Mouse (Mus musculus) heart, embryonic 10.5 days (tissue): Measurements from ENCODE around the gene Col6a1. TPM values are rescaled to one million over a fixed set of nuclear protein-coding genes. Genes with fewer than 3 reads are reported as not detected.

Experiments
- DNase-seq: peaks from one replicate; pipeline ENCODE4 v3.0.0-alpha.2; 2017; ENCODE audit warnings: low spot score
- H3K27ac ChIP-seq: fragments of 300-500 bp; sonication (generic); 2 replicates; pipeline ENCODE4 v1.5.1; 2016; ENCODE audit warnings: mild to moderate bottlenecking
- H3K27me3 ChIP-seq: fragments of 300-500 bp; sonication (generic); 2 replicates; pipeline ENCODE4 v1.6.1; 2016; ENCODE audit warnings: mild to moderate bottlenecking; ENCODE audit not compliant: poor library complexity, insufficient read depth, severe bottlenecking
- H3K36me3 ChIP-seq: fragments of 300-500 bp; sonication (generic); 2 replicates; pipeline ENCODE4 v1.6.1; 2016; ENCODE audit warnings: mild to moderate bottlenecking, moderate library complexity
- H3K4me1 ChIP-seq: fragments of 300-500 bp; sonication (generic); 2 replicates; pipeline ENCODE4 v1.6.1; 2016; ENCODE audit warnings: mild to moderate bottlenecking
- H3K4me3 ChIP-seq: fragments of 300-500 bp; sonication (generic); 2 replicates; pipeline ENCODE4 v1.5.1; 2016; ENCODE audit warnings: mild to moderate bottlenecking, moderate library complexity
- H3K9me3 ChIP-seq: fragments of 300-500 bp; sonication (generic); 2 replicates; pipeline ENCODE4 v1.6.1; 2016; ENCODE audit warnings: mild to moderate bottlenecking, moderate library complexity
- WGBS: fragments of 180-500 bp; shearing (Covaris S2); methylation state at CpG from one replicate; pipeline ENCODE4 v1.1.7; 2016; 5-methylcytosine and 5-hydroxymethylcytosine counted together
- polyA plus RNA-seq: library from polyadenylated mRNA; unstranded; fragments of >200 nt; fragmentation: Nextera tagmentation; extraction: Ambion mirVana; gene quantifications from 2 replicates; pipeline ENCODE4 v1.2.1, GENCODE M21; 2016

Gene Col6a1
- polyA plus RNA-seq, 1 experiment from 2014 or later, result 17.1 TPM

DNA sequence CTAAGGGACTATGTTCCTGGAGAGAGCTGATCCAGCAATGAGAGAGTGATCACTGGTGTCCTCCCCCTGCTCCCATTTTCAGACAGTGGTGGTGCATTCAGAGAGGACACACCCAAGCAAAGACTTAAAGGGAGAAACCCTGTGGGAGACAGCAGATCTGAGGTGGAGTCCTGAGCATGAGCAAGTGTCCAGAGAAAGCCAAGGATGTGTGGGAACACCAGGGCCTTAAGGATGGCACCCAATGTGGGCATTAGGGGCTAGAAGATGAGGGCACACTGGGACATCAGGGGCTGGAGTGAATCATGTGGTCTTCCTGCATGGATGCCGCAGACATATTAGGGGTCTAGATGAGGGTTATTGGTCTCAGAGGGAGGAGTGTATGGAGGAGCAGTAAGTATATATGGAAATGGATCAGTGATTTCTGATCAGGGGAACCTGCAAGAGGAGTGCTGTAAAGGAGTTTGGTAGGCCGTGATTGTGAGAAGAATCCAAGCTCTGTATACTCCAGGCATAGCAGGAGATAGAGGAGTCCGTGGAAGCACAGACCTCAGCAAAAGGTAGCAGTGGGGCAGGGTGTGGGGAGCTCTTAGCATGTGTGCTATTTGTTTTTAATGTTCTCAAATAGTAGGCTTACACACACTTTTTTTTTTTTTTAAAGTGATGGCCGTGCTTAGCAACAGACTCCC lies 57.6 kb downstream of the Col6a1 start:
- no peaks in the 10 kb centered on the region for H3K27me3 ChIP-seq
- H3K4me3 ChIP-seq, result no peak overlapping the region
- 0 out of 2 replicates have a peak, but pooled peaks cover 3% of the 10 kb centered on the region for H3K4me1 ChIP-seq
- DNase-seq, result peak; percentile 62
- H3K27ac ChIP-seq, result no peak overlapping the region
- no peaks in the 10 kb centered on the region for H3K36me3 ChIP-seq
- WGBS, result 90% methylated on average over 4 of the region's 4 CpGs
- no peaks in the 10 kb centered on the region for H3K9me3 ChIP-seq

GRCm38 (mm10) chr10:76667197-76667805 lies 58.7 kb downstream of the Col6a1 start:
- H3K4me3 ChIP-seq, result no peak overlapping the region
- DNase-seq, result peak; percentile 25
- WGBS, result 83% methylated on average over 1 of the region's 1 CpGs

GRCm38 (mm10) chr10:76665551-76665950 lies 60.4 kb downstream of the Col6a1 start:
- no peaks in the 10 kb centered on the region for H3K36me3 ChIP-seq
- H3K9me3 ChIP-seq, result no peaks in the 10 kb centered on the region
- H3K4me1 ChIP-seq, result 0 out of 2 replicates have a peak, but pooled peaks cover 3% of the 10 kb centered on the region
- peak; percentile 39 for DNase-seq
- no peak overlapping the region for H3K4me3 ChIP-seq
- no peaks in the 10 kb centered on the region for H3K27me3 ChIP-seq
- no peak overlapping the region for H3K27ac ChIP-seq
- WGBS, result 88% methylated on average over 11 of the region's 11 CpGs

More at GRCm38 (mm10) chr10:76667197-76667805, 58.7 kb downstream of the Col6a1 start:
- Histone ChIP-seq H3K27ac (no peak overlapping the region), H3K27me3 (no peaks in the 10 kb centered on the region), H3K4me1 (0 out of 2 replicates have a peak, but pooled peaks cover 3% of the 10 kb centered on the region), H3K36me3 (no peaks in the 10 kb centered on the region), H3K9me3 (no peaks in the 10 kb centered on the region)

DNA sequence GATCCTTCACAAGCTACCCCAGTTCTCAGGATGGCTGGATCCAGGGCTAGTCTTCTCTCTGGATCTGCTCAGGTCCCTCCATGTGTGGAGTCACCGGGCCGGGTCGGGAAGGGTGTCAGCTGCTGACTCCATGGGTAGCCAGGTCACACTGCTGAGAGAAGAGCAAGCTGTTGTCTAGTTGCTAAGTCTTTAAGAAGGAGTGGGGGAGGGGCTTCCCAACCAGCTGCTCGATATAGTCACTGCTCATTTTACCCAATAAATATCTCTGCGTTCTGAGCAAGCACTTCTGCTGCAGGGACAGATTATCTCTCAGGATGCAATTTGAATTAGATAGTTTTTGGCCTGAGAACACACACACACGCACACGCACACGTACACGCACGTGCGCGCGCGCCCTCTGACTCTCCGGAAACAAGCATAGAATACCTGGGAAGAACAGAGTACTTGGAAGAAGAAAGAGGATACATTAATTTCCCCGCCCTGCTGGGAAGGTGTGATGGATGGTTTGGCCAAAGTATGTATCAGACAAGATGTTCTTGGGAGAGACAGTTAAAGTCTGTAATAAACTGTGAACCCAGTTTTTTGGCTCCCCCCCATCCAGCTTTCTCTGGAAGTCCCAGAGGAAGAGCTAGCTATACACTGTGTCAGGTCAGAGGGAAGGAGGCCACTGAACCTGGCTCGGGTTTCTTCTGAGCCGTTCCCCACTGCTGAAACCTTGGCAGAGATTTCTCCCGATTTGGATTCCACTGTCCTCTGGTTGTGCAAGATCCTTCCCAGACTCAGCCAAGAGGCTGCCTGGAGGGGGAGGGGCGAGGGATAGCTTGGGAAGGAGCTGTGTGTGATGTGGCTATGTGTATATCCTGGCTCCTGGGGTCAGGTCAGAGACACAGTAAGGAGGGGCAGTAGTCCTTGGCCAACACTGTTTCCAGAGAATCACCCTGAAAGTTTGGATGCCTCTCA lies 61.5 kb downstream of the Col6a1 start:
- Histone ChIP-seq H3K4me1 (0 out of 2 replicates have a peak, but pooled peaks cover 3% of the 10 kb centered on the region), H3K4me3 (no peak overlapping the region), H3K27ac (no peak overlapping the region), H3K36me3 (no peaks in the 10 kb centered on the region), H3K9me3 (no peaks in the 10 kb centered on the region), H3K27me3 (no peaks in the 10 kb centered on the region)
- DNase-seq, result peak; percentile 71
- WGBS, result 70% methylated on average over 20 of the region's 20 CpGs

Other genes starting within 250 kb of the Col6a1 start
- 19.8 and 34.7 TPM in 2 replicates for gene Lss, start 194.6 kb downstream of the Col6a1 start, polyA plus RNA-seq
- gene Spatc1l, start 163.9 kb downstream of the Col6a1 start, polyA plus RNA-seq, result 0.29 TPM in 1 of 2 replicates, not detected in the other
- 4.2 and 5.2 TPM in 2 replicates for gene Ftcd, start 150.5 kb downstream of the Col6a1 start, polyA plus RNA-seq
- 17.1 and 19.7 TPM in 2 replicates for gene Col6a2, start 102.5 kb downstream of the Col6a1 start, polyA plus RNA-seq
- gene Pcbp3, start 235.7 kb upstream of the Col6a1 start, polyA plus RNA-seq, result 14.3 and 23.2 TPM in 2 replicates